Mouse (Mus musculus): Measurements from ENCODE around the gene Zc3h10.
"Not testable (repeated sequence)": the region's sequence is repeated elsewhere in the genome, so short reads cannot be mapped to it uniquely, and the experiment has no call there.

Zc3h10 gene

DNA sequence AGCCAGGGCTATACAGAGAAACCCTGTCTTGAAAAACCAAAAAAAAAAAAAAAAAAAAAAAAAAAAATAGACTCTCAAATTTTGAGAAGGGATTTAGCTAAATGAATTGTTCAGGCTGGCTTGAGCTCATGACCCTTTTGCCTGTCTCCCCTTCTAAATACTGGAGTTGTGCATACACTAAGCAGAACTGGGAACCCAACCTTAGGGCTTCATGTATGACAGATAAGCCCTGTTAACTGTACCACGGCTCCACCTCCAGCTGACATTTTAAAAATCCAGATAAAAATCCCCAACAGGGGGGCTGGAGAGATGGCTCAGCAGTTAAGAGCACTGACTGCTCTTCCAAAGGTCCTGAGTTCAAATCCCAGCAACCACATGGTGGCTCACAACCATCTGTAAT, 8.0 kb upstream of the Zc3h10 start:
- DNase-seq (ENCODE audit: low read depth, low spot score), result not testable (repeated sequence)

DNA sequence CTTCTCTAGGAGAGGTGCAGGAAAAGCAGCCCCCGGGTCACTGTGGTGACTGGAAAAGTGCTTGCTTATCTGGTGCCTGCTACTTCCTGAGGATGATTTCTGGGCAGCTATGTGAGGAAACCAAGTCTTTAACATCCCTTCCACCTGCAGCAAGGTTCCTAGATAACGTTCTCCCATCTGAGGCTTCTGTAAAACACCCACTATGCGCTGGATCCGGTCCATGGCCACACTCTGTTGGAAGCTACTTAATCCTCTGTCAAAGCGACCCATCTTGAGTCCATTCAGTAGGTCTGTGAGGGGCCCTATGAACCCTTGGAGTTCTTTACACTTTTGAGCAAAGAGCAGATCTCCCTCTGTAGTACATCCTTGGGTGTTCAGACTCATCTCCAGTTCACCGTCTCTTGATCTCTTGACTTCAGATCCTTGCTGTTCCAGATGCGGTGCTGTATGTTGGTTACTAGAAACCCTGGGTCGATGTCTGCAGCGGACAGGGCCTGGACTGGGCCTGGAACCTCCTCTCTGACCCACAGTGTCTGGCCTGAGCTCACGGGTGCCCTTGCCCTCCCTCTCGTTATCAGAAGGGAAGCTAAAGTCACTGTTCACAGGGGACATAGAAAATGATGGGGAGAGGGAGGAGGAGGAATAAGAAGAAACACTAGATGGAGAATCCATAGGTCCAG, 2.7 kb upstream of the Zc3h10 start:
- not testable (repeated sequence) for DNase-seq (ENCODE audit: low read depth, low spot score)

DNA sequence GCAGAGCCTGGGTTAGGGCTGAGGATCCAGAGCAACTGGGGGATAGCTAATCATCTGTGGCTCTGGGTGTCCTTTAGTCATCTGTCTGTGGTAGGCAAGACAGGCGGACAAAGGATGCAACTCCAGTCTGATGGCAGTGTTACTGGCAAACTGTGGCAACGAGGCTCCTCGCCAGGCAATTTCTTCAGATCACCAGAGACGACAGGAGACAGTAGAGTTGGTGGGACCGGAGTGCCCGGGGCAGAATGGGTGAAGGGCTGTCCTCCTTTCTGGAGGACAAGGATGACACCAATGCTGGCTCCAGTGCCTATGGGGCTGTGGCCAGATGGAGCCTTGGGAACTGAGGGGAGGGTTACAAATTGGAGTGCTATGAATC, 2.1 kb upstream of the Zc3h10 start:
- not testable (repeated sequence) for DNase-seq (ENCODE audit: low read depth, low spot score)

DNA sequence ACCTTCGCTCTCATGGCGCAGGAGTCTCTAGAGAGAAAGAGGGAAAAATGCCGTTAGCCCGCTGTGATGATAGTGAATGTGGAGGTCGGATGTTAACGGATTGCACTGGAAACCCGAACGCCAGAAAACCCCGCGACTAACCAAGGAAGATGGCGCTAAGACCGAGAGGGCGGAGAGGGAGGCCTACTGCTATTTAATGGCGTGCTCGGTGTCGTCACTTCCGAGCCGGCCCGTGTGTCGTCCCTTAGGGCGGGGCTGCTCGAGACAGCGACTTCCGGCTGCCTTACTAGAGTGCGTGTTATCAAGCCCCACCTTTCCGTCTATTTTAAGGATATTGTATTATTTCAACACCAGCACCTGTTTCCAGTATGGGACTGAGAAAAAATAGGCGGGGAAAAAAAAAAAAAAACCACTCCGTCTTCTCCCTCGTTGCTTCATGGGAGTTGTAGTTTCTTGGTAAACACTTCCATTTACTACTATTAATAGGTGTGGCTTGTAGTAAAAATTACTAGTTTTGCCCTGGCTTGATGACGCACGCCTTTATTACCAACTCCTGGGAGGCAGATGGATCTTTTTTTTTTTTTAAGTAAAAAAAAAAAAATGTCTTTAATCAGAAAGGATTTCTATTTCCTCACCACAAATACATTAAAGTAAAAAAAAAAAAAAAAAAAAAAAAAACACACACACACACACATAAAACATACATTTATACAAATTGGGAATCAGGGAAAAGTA, 1.5 kb upstream of the Zc3h10 start, which contains the start of gene Rpl41:
Gene Rpl41, minus strand, starts transcription at position 359 of the 735 bp plus-strand sequence.
- DNase-seq (ENCODE audit: low read depth, low spot score), result peak; percentile 95

DNA sequence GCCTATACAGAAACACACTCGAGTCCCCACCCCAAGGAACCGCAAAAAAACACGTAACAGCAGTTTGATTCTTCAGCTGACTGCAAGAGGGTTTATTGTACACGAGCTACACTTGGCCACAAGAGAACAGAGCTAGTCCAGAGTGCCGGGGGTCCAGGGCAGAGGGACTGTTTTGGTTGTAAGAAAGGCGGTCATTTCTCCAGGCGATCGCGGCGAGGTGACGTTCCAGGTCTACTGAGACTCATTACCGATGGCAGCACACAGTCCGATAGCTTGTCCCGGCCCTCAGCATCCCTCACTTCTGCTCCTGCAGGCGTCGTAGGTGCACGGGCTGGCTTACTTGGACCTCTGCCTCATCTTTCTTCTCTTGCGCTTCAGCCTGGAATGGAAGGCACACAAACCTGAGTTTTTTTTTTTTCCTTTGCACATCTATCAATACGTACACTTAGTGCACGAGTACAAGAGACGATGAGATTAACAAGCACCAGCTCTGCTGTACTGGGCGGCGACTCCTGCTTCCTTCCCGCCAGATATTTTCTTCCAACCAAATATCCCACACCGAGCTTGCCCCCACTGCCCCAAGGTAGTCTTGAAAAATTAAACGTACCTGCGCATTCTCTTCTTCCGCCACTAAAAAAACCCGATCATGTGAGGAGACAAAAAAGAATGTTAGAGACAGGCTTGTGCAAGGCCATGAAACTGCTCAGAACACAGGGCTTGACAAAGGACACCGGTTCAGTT, 647 bp upstream of the Zc3h10 start:
- not testable (repeated sequence) for DNase-seq (ENCODE audit: low read depth, low spot score)

DNA sequence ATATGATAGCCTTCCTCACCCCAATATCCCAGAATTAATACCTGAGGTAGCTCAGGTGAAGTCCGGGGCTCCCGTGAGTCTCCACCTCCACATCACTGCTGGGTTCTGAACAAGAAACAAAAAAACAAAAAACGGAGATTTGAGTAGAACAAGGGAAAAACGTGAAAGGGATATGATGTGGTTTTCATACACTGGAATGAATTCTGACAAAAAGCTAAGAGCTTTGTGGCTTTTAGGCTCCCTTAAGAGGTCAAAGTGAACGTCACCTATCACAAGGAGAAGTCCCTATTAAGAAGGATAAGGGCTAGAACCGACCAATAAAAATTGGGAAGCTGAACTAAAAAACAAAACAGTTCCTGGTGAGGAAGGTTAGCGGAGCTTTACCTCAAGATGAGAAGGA, 787 bp downstream of the Zc3h10 start:
- DNase-seq (ENCODE audit: low read depth, low spot score), result no peak

DNA sequence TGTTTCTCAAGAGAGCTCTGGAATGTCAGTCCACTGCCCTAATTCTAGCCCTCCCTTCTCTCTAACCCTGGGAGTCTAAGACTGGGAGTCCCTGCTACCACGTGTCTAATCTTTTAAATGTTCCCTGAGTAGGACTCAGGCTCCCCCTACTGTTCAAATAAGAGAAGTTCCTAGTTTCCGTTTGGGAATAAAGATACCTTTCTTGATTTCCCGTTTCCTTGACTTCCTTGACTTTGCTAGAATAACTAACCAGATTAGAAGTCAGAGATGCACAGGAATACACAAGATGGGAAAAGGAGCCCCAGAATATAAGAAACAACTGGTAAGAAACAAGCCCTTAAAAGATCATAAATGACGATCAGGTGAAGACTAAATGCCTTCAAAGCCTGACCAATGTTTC, 1.2 kb downstream of the Zc3h10 start:
- DNase-seq (ENCODE audit: low read depth, low spot score), result peak; percentile 79

DNA sequence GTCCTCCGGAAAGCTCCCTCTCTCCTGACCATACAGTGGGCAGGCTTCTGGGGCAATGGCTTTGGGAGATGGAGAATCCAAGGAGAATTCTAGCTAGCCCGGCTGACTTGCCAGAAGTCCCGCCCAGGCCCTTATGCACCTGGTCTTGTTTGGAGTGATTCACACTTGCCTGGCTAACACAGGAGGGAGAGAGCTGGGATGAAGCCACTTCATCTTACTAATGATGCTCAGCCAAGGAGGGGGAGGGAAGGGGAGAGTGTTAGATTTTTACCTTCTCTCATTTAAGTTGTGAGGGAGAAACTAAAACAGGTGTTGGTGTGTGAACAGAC, 2.0 kb downstream of the Zc3h10 start:
- DNase-seq (ENCODE audit: low read depth, low spot score), result no peak

DNA sequence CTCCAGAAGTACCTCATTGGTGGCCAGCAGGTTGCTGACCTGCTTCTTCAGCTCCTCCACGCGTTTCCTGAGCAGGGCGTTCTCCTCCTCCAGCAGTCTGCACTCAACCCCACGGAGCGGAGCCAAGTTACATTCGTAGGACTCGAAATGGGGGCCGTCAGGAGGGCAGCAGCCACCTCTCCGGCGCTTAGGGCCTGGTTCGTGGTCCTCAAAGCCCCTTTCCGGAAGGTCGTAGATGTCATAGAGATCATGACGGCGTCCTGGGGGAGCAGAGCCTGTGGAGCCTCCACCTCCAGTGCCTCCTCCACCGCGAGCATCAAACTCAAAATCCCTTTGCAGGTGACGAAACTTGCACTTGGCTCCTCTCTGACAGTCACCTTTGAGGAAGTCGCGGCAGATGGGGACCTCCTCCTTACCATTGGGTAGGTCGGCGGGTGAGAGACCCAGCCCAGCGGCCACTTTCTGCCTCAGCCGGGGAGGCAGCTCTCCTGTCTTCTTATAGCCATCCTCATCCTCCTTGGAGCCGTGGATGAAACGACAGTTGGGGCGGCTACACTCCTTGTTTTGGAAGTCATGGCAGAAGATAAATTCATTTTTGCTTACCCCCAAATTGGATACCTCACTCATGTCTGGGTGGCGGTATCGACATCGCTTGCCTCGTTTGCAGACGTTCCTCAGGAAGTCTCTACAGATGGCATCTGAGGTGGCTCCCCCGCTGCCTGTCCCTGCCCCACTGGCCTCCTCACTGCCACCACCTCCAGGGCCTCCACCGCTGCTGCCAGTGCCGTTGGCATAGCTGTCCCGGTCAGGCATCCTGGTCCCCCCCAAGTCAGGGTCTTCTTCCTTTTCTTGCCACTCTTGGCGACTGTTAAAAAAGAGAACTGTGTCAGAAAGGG, 2.7 kb downstream of the Zc3h10 start:
- DNase-seq (ENCODE audit: low read depth, low spot score), result no peak

DNA sequence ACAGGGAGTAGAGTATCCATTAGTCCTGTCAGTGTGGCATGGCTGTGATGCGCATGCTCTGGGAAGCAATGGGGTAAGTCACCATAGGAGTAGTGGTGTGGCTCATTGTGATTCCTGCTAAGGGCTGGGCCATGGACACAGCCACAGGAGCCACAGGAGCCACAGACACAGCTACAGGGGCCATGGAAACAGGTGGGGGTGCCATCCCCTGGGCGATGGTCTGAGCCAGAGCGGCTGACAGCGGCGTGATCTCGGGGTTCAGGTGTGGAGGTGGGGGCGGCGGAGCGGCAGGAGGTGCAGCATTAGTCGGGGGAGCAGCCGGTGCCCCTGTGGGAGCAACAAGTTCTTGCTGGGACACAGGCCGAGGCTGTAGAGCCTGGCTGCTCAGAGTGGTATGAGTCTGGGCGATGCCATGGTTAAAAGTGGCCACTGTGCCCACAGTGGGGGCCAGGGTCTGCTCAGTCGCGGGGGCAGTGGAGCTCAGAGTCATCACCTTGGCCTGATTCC, 3.4 kb downstream of the Zc3h10 start:
- no peak for DNase-seq (ENCODE audit: low read depth, low spot score)

DNA sequence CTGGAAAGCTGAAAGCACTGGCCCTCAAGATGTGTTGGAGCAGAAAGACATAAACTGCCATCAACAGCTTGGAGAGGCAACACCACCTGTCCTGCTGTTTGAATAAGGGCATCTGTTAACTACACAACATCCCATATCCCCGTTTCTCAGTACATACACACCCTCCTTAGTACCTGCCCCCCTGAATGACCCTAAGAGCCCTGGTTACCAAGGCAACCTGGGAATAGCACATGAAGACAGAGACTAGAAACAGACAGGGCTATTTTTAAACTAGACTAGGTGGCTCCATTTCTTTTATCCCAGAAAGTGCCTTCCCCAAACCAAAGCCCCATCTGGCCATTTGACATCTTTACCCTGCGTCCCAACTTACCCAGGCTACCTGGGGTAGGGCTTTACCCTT, 4.5 kb downstream of the Zc3h10 start:
- no peak for DNase-seq (ENCODE audit: low read depth, low spot score)

DNA sequence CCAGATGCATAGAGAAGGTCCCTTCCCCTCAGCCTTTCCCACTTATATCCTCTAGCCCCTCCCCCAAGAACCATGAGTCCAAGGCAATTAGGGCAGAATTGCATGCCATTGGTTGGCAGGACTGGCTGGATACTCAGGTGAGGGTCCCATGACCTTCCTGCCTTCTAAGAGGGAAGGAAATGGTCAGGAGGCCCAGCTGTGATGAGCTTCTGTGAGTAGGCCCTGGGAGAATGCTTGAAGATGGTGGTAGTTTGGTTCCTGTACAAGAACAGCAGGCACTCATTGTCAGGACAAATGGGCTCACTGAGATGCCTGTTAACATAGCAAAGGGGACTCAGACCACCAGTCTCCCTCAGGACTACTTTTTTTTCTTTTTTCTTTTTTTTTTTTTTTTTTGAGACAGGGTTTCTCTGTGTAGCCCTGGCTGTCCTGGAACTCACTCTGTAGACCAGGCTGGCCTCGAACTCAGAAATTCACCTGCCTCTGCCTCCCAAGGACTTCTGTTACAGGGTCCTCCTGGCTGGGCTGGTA, 9.2 kb downstream of the Zc3h10 start:
- DNase-seq (ENCODE audit: low read depth, low spot score), result no peak

DNA sequence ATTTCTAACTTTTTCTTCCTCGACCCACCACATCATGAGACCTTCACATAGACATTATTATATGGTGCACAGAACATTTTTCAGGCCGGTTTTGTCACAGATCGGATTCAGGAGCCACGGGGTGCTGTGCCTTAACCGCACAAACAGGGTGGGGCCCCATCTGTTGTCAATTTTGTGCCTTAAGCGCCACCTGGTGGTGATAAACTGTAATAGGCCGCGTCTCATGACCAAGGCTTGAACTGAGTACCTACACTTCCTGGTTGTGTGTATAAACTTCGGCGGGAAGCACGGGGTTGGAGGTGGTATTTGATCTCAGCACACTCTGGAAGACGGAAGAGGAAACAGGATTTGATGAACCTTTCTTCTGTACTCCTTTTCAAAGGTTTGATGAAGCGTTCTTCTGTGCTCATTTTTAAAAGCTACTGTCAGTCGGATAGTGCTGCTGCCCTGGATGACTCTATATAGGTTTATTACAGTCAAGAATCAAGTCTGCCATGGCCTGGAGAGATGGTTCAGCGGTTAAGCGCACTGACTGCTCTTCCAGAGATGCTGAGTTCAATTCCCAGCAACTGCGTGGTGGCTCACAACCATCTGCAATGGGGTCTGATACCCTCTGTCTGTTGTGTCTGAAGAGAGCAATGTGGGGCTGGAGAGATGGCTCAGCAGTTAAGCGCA, 11.2 kb downstream of the Zc3h10 start:
- DNase-seq (ENCODE audit: low read depth, low spot score), result peak; percentile 91

DNA sequence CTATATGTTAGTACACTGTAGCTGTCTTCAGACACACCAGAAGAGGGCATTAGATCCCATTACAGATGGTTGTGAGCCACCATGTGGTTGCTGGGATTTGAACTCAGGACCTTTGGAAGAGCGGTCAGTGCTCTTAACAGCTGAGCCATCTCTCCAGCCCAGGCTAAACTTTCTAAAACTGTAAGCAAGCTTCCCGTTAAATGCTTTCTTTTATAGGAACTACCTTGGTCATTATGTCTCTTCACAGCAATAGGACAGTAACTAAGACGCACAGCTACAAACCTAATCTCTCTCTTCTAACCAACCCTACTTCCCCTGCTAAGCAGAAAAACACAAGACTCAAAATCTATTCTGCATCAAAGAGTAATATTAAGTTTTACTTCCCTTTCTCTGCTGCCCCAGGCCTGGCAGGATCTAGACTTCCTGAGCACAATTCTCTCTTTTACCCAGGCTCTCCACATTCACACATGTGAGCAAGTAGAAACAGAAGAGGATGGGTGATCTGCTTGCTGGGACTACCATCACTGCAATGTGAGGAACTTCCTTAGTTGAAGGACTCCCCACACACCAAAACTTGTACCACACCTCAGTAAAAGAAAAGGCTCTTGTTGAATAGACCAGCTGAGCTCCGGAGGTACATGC, 11.8 kb downstream of the Zc3h10 start:
- DNase-seq (ENCODE audit: low read depth, low spot score), result no peak

DNA sequence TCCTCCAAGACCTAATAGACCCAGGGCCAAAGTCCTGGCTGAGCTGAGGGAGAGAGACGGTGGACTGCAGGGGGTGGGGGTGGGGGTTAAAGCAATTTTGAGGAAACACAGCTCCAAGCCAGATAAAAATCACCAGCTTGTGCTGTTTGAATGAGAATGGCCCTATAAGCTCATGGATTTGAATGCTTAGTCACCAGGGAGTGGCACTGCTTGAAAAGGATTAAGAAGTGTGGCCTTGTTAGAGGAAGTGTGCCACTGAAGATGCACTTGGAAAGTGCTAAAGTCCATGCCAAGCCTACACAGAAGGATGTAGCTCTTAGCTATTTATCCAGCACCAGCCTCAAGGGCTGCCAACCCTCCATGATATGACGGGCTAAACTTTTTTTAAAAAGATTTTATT, 12.4 kb downstream of the Zc3h10 start:
- DNase-seq (ENCODE audit: low read depth, low spot score), result no peak

DNA sequence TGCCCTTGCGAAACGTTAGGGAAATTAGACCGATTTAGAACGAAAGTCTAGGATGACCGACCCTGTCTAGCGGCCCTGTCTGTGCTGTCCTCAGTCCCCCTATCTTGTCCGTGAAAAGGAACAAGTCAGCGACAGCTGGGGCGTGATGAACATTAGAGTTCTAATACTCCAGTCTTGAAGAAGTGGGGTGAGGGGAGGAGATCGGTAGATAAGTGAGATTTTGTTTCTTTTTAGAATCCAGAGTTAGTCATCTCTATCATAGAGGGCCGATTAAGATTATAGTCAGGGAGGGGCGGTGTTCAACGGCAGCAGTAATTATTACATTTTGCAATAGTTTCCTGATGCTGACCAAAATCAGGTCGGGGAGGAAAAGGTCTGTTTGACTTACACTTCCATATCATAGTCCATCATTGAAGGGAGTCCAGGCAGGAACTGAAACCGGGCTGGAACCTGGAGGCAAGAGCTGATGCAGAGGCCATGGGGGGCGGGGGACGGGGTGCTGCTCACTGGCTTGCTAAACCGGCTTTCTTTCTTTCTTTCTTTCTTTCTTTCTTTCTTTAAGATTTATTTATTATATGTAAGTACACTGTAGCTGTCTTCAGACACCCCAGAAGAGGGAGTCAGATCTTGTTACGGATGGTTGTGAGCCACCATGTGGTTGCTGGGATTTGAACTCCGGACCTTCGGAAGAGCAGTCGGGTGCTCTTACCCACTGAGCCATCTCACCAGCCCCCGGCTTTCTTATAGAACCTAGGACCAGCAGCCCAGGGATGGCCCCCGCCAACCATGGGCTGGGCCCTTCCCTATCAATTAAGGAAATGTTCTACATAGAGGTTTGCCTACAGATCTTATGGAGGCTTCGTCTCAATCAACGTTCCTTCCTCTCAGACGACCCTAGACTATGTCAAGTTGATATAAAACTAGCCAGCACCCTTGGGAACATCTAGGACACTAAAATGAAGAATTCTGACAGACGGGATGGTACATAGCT, 20.9 kb downstream of the Zc3h10 start:
- no peak for DNase-seq (ENCODE audit: low read depth, low spot score)

DNA sequence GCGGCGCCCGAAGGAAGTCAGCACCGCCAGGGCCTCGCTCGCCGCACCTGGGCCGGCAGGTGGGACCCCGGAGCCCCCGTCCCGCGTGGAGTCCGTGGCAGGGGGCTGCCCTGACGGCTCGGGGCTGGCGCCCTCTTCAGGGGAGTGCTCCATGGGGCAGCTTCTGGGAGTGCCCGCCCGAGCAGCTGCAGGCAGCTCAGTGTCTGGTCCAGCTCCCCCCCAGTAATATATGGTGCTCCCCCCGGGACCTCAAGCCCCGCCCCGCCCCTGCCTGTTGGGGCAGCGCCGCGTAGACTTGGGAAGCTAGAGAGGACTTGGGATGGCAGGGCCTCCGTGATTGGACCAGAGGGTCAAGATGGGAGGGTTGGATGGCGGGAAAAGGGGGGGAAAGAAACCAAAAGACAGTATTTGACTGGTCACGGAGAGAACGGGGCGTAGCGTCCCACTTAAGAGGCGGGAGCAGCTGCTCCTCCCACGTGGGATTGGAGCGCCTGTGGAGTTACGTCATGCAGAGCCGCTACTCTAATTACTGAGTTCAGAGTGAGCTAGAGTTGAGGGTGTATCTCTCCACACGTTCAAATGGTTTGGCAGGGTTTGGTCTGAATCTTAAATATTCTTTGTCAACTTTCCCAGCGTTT, 21.8 kb downstream of the Zc3h10 start, which contains the start of gene Esyt1:
Gene Esyt1, minus strand, starts transcription at position 201 of the 638 bp plus-strand sequence.
- DNase-seq (ENCODE audit: low read depth, low spot score), result peak; percentile 98

Data from mesoderm, embryonic 11.5 days (tissue).